Mouse (Mus musculus) liver, adult 2 months (tissue): Measurements from ENCODE around the gene Frem2. TPM values are rescaled to one million over a fixed set of nuclear protein-coding genes. Genes with fewer than 3 reads are reported as not detected.

ENCODE experiments used
- DNase-seq: peaks from one replicate; pipeline ENCODE4 v3.0.0-alpha.2; 2011; ENCODE audit warnings: low read depth, low spot score; ENCODE audit errors: extremely low read depth
- H3K27ac ChIP-seq: fragments of 200-500 bp; replicated peaks from 2 replicates; pipeline ENCODE4 v1.5.1; 2012; ENCODE audit warnings: low read depth, mild to moderate bottlenecking, control low read depth, inconsistent platforms, low read length; ENCODE audit not compliant: insufficient read depth
- H3K27me3 ChIP-seq: fragments of 200-500 bp; 2 replicates; pipeline ENCODE4 v1.6.1; 2012; ENCODE audit warnings: mild to moderate bottlenecking, moderate library complexity, low read length, inconsistent platforms; ENCODE audit not compliant: control insufficient read depth, insufficient read depth
- H3K36me3 ChIP-seq: fragments of 200-500 bp; 2 replicates; pipeline ENCODE4 v1.6.1; 2012; ENCODE audit warnings: low read length, inconsistent platforms; ENCODE audit not compliant: control insufficient read depth, insufficient read depth
- H3K4me1 ChIP-seq: fragments of 200-500 bp; 2 replicates; pipeline ENCODE4 v1.6.1; 2011; ENCODE audit warnings: low read length; ENCODE audit not compliant: control insufficient read depth, insufficient read depth
- H3K4me3 ChIP-seq: fragments of 200-500 bp; 2 replicates; pipeline ENCODE4 v1.5.1; 2011; ENCODE audit warnings: low read depth, mild to moderate bottlenecking, control low read depth, low read length, moderate library complexity; ENCODE audit not compliant: insufficient read depth
- H3K79me2 ChIP-seq: fragments of 200-500 bp; 2 replicates; pipeline ENCODE4 v1.6.1; 2012; ENCODE audit warnings: inconsistent platforms, mild to moderate bottlenecking, low read length, moderate library complexity; ENCODE audit not compliant: control insufficient read depth, insufficient read depth
- H3K9ac ChIP-seq: fragments of 200-500 bp; 2 replicates; pipeline ENCODE4 v1.6.1; 2012; ENCODE audit warnings: low read depth, mild to moderate bottlenecking, control low read depth, inconsistent platforms, low read length
- CTCF ChIP-seq: fragments of 200-500 bp; IDR thresholded peaks from 2 replicates; pipeline ENCODE4 v1.5.1; 2011; ENCODE audit warnings: low read depth, low read length, control low read depth
- POLR2A ChIP-seq: fragments of 200-500 bp; IDR thresholded peaks from 2 replicates; pipeline ENCODE4 v1.6.1; 2011; ENCODE audit warnings: low read length, control low read depth; ENCODE audit not compliant: insufficient read depth; ENCODE audit errors: extremely low read depth
- WGBS: fragments of 180-500 bp; shearing (Covaris S2); methylation state at CpG from one replicate; pipeline ENCODE4 v1.1.7; 2018; 5-methylcytosine and 5-hydroxymethylcytosine counted together
- polyA plus RNA-seq: library from polyadenylated mRNA; depleted of rRNA; stranded (reverse); fragments of >200 nt; gene quantifications from 2 replicates; pipeline ENCODE4 v1.2.3, GENCODE M21; 2012
- total RNA-seq: library from RNA; depleted of rRNA; stranded (reverse); fragments of >200 nt; gene quantifications from 2 replicates; pipeline ENCODE4 v1.2.3, GENCODE M21; 2014

Frem2 gene
- total and polyA plus RNA-seq, 2 experiments: 0.02 to 0.09 TPM

DNA sequence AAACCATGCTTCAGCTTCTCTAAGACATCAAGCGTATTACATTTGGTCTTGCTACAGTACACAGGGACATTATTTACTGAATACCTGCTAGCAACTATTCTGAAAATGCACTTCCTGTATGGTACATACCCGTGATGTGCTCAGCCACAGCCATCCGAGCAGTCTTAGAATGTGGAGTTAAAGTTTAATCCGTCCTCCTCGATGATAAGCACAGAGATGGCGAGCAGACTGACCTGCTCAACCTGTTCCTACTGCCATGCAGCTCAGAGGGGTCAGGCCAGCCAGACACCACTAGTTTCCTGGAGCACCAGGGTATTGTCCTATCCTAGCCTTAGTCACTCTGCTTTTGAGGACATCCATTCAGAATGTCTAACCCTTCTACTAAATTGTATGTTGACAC is 30.6 kb upstream of the Frem2 start:
- no peak overlapping the region for H3K27ac ChIP-seq
- H3K4me1 ChIP-seq: no peaks in the 10 kb centered on the region
- H3K9ac ChIP-seq: no peak overlapping the region
- H3K4me3 ChIP-seq: no peak overlapping the region
- no peak for DNase-seq
- no peaks in the 10 kb centered on the region for H3K27me3 ChIP-seq
- no peaks in the 10 kb centered on the region for H3K79me2 ChIP-seq
- WGBS: 46% methylated on average over 6 of the region's 6 CpGs
- no peaks in the 10 kb centered on the region for H3K36me3 ChIP-seq
- TF ChIP-seq POLR2A (no peak), CTCF (no peak)

DNA sequence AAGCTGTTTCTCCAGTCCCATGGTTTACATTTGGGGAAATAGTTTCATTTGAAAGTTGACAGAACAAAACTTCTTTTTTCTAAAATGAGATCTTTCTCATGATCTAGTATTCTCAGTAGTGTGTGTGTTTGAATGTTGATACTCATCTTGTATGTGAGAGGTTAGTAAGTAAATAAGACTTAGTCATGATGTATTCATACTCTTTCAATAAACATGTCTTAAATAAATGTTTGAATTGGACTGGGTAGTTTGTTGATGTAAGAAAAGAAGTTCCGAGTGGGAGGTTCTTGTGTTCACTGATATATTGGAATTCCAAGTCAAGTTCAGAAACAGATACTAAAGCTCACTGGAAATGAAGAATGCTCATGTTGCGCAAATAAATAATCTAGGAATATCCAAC is 25.1 kb upstream of the Frem2 start:
- peak; percentile 5 for DNase-seq
- Histone ChIP-seq H3K27me3 (no peaks in the 10 kb centered on the region), H3K79me2 (no peaks in the 10 kb centered on the region), H3K4me1 (no peaks in the 10 kb centered on the region), H3K9ac (no peak overlapping the region), H3K36me3 (no peaks in the 10 kb centered on the region), H3K27ac (no peak overlapping the region), H3K4me3 (no peak overlapping the region)
- TF ChIP-seq POLR2A (no peak), CTCF (no peak)
- WGBS: 50% methylated on average over 2 of the region's 2 CpGs

DNA sequence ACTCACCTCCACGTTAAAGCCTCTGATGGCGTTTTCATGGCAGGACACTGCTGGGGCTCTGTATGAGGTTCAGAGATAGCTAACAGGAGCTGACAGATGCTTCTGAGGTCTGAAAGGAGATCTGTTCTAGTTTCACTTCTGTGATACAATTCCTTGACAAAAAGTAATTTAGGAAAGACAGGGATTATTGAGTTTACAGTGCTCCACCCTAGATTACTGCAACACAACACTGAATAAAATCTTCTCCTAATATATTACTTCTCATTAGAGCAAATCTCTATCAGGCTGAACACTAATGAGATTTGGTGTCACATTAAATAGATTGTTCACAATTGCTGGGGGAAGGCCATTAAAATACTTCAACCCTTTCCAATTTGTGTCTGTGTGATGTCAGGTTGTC is 23.7 kb upstream of the Frem2 start:
- Histone ChIP-seq H3K4me1 (no peaks in the 10 kb centered on the region), H3K36me3 (no peaks in the 10 kb centered on the region), H3K79me2 (no peaks in the 10 kb centered on the region), H3K9ac (no peak overlapping the region), H3K27me3 (no peaks in the 10 kb centered on the region), H3K27ac (no peak overlapping the region), H3K4me3 (no peak overlapping the region)
- TF ChIP-seq CTCF: no peak
- TF ChIP-seq POLR2A: no peak
- WGBS: 86% methylated on average over 2 of the region's 2 CpGs
- no peak for DNase-seq

GRCm38 (mm10) chr3:53674225-53674624 is 17.1 kb upstream of the Frem2 start:
- H3K36me3 ChIP-seq: no peaks in the 10 kb centered on the region
- no peak overlapping the region for H3K9ac ChIP-seq
- H3K4me3 ChIP-seq: no peak overlapping the region
- DNase-seq: no peak
- TF ChIP-seq CTCF (no peak), POLR2A (no peak)
- no peaks in the 10 kb centered on the region for H3K27me3 ChIP-seq
- H3K27ac ChIP-seq: no peak overlapping the region
- WGBS: 73% methylated on average over 1 of the region's 1 CpGs
- no peaks in the 10 kb centered on the region for H3K79me2 ChIP-seq
- H3K4me1 ChIP-seq: no peaks in the 10 kb centered on the region; the same call in 1 of the 2 replicates

GRCm38 (mm10) chr3:53669736-53670135 is 12.6 kb upstream of the Frem2 start:
- Histone ChIP-seq H3K36me3 (no peaks in the 10 kb centered on the region), H3K79me2 (no peaks in the 10 kb centered on the region), H3K4me1 (no peaks in the 10 kb centered on the region; the same call in 1 of the 2 replicates), H3K27me3 (no peaks in the 10 kb centered on the region), H3K4me3 (no peak overlapping the region), H3K9ac (no peak overlapping the region), H3K27ac (no peak overlapping the region)
- DNase-seq: no peak
- TF ChIP-seq POLR2A: no peak
- no peak for TF ChIP-seq CTCF
- WGBS: 83% methylated on average over 2 of the region's 2 CpGs

GRCm38 (mm10) chr3:53657744-53658534 is 784 bp upstream of the Frem2 start:
- no peak for DNase-seq
- Histone ChIP-seq H3K79me2 (no peaks in the 10 kb centered on the region), H3K27me3 (peaks cover 15% of the 10 kb centered on the region; the same call in 1 of the 2 replicates), H3K27ac (no peak overlapping the region), H3K36me3 (no peaks in the 10 kb centered on the region), H3K4me3 (no peak overlapping the region), H3K9ac (no peak overlapping the region), H3K4me1 (no peaks in the 10 kb centered on the region)
- 3% methylated on average over 21 of the region's 21 CpGs for WGBS
- TF ChIP-seq CTCF: no peak; the same call in 1 of the 2 replicates
- no peak for TF ChIP-seq POLR2A
